ENCODE assay signal across 9 mouse cellular contexts in genomic region chr16:94143325-94143724, GRCm38 (mm10). TPM values are rescaled to one million over a fixed set of nuclear protein-coding genes. Genes with fewer than 3 reads are reported as not detected.
DNase-seq lines count a peak whose midpoint lies in the region; ATAC-seq and TF ChIP-seq lines count a peak whose summit lies in the region.
"Had no signal": no experiment of that assay in that cellular context is flagged by ENCODE, and none has a peak within 500 bp of the region (broad histone marks: within the 10 kb centered on the region; RNA-seq: fewer than 3 reads in every experiment).

No protein-coding gene starts in this region.

- peak overlapping the region; percentile 19; the same call in 1 of the 2 replicates for H3K27ac ChIP-seq in heart, embryonic 15.5 days
- no peak overlapping the region for H3K27ac ChIP-seq in intestine, postnatal 0 days (ENCODE audit: low read depth, low read length)

- intact Hi-C loops in heart, postnatal 14 days (cut with DNase I) = no loop called here

- no peak overlapping the region for H3K4me3 ChIP-seq in heart, embryonic 15.5 days
- H3K4me3 ChIP-seq in intestine, postnatal 0 days (ENCODE audit: low read depth, low read length) = no peak overlapping the region

- H3K9ac ChIP-seq in heart, embryonic 15.5 days = no peak overlapping the region
- H3K9ac ChIP-seq in intestine, postnatal 0 days (ENCODE audit: low read depth, low read length) = no peak overlapping the region
- H3K9ac ChIP-seq: liver, postnatal 0 days had no signal

- 19% methylated on average over 10 of the region's 10 CpGs for WGBS in heart, embryonic 15.5 days
- WGBS in intestine, postnatal 0 days = 17% methylated on average over 10 of the region's 10 CpGs

- DNase-seq in heart, postnatal 14 days = no peak
- peak; percentile 50 for DNase-seq in retina, postnatal 1 day
- no peak for DNase-seq in retina, embryonic 14.5 days (ENCODE audit: low spot score)
- DNase-seq in B cell, adult 2 months = no peak
- DNase-seq in gastrocnemius, adult 18-20 months (ENCODE audit: low spot score) = no peak
- DNase-seq: liver, postnatal 0 days had no signal

- no peaks in the 10 kb centered on the region for H3K9me3 ChIP-seq in heart, embryonic 15.5 days (replicated peaks)
- no peaks in the 10 kb centered on the region for H3K9me3 ChIP-seq in intestine, postnatal 0 days (ENCODE audit: control insufficient read depth)

- no peak for TF ChIP-seq CTCF in intestine, postnatal 0 days (IDR thresholded peaks at IDR 0.05; ENCODE audit: low read depth)

- peak overlapping the region; percentile 12 for H3K4me2 ChIP-seq in heart, embryonic 15.5 days
- peak overlapping the region; percentile 1; the same call in 1 of the 2 replicates for H3K4me2 ChIP-seq in intestine, postnatal 0 days (replicated peaks; ENCODE audit: low read depth)

- ATAC-seq in heart, embryonic 15.5 days (replicated peaks; ENCODE audit: insufficient number of reproducible peaks, insufficient read depth, low FRiP score, low read depth) = peak; percentile 57; the same call in 1 of the 2 replicates
- ATAC-seq in intestine, postnatal 0 days = no peak
- ATAC-seq in CD4-positive, CD25-positive, alpha-beta regulatory T cell, adult 4 months = no peak
- ATAC-seq: liver, postnatal 0 days had no signal

- peaks cover 20% of the 10 kb centered on the region for H3K4me1 ChIP-seq in heart, embryonic 15.5 days (replicated peaks)
- no peaks in the 10 kb centered on the region for H3K4me1 ChIP-seq in intestine, postnatal 0 days (replicated peaks; ENCODE audit: control insufficient read depth, insufficient read depth, low read length)

- H3K27me3 ChIP-seq in heart, embryonic 15.5 days = peaks cover 6% of the 10 kb centered on the region; the same call in 1 of the 2 replicates
- H3K27me3 ChIP-seq in intestine, postnatal 0 days (replicated peaks; ENCODE audit: control insufficient read depth, insufficient read depth, low read length) = no peaks in the 10 kb centered on the region

- no peaks in the 10 kb centered on the region for H3K36me3 ChIP-seq in heart, embryonic 15.5 days
- 0 out of 2 replicates have a peak, but pooled peaks cover 3% of the 10 kb centered on the region for H3K36me3 ChIP-seq in intestine, postnatal 0 days (ENCODE audit: control insufficient read depth, insufficient read depth)

RNA-seq across cellular contexts. Expression of gene Sim2, which starts 58.6 kb away (rescaled TPM):
- polyA plus RNA-seq in heart, embryonic 15.5 days (2015; fragmentation: Nextera tagmentation; extraction: Ambion mirVana) = 0.05 and 0.67 TPM in 2 replicates
- under 1 TPM in 1 of 2 experiments, not detected in 1; 0.05 TPM for total RNA-seq in heart, postnatal 14 days (2021)
- polyA plus RNA-seq in intestine, postnatal 0 days (2015; fragmentation: Nextera tagmentation; extraction: Ambion mirVana) = not detected in 2 replicates
- polyA plus RNA-seq in CD4-positive, CD25-positive, alpha-beta regulatory T cell, adult 4 months (2017; shearing (Covaris generic)) = not detected
- total RNA-seq in gastrocnemius, adult 18-20 months (2021) = 10 to 100 TPM; 12.2 to 16.4 TPM
- polyA plus RNA-seq: liver, postnatal 0 days had no signal
